Mouse (Mus musculus) liver, embryonic 16.5 days (tissue): ENCODE measurements at regions not wholly inside any gene's neighbourhood (a gene's known extent, or its start where the extent isn't known, plus 50 kb on each side); places are given as distances from the start of the nearest gene placed in this dataset.

Experiments used
- ATAC-seq: fragments of 200-750 bp; cut with Nextera tagmentation; 2 replicates; pipeline ENCODE4 v1.8.0; 2017; ENCODE audit warnings: low read depth, mild to moderate bottlenecking, moderate number of reproducible peaks, moderate library complexity
- H3K27ac ChIP-seq: fragments of 300-500 bp; sonication (generic); 2 replicates; pipeline ENCODE4 v1.5.1; 2014; ENCODE audit warnings: mild to moderate bottlenecking, low read length
- H3K27me3 ChIP-seq: fragments of 300-500 bp; sonication (generic); 2 replicates; pipeline ENCODE4 v1.6.1; 2014; ENCODE audit warnings: low read depth, low read length, mixed read lengths; ENCODE audit not compliant: control insufficient read depth, insufficient read depth
- H3K36me3 ChIP-seq: fragments of 300-500 bp; sonication (generic); 2 replicates; pipeline ENCODE4 v1.6.1; 2014; ENCODE audit warnings: mild to moderate bottlenecking; ENCODE audit not compliant: control insufficient read depth, insufficient read depth
- H3K4me1 ChIP-seq: fragments of 300-500 bp; sonication (generic); 2 replicates; pipeline ENCODE4 v1.6.1; 2014; ENCODE audit warnings: low read depth, low read length, mixed read lengths; ENCODE audit not compliant: control insufficient read depth
- H3K4me2 ChIP-seq: fragments of 300-500 bp; sonication (generic); 2 replicates; pipeline ENCODE4 v1.6.1; 2014; ENCODE audit warnings: low read depth, low read length, mixed read lengths
- H3K4me3 ChIP-seq: fragments of 300-500 bp; sonication (generic); 2 replicates; pipeline ENCODE4 v1.5.1; 2014; ENCODE audit warnings: low read depth, mild to moderate bottlenecking, low read length
- H3K9ac ChIP-seq: fragments of 300-500 bp; sonication (generic); 2 replicates; pipeline ENCODE4 v1.6.1; 2014; ENCODE audit warnings: low read depth, low read length
- H3K9me3 ChIP-seq: fragments of 300-500 bp; sonication (generic); replicated peaks from 2 replicates; pipeline ENCODE4 v1.6.1; 2016; ENCODE audit warnings: low read length; ENCODE audit not compliant: control insufficient read depth
- WGBS: fragments of 180-500 bp; shearing (Covaris S2); extraction: QIAGEN DNeasy Blood & Tissue Kit; methylation state at CpG from one replicate; pipeline ENCODE4 v1.1.7; 2014; ENCODE audit not compliant: insufficient replicate concordance; 5-methylcytosine and 5-hydroxymethylcytosine counted together

GRCm38 (mm10) chr4:98206245-98206970, 176.7 kb downstream of the Tm2d1 start:
- Histone ChIP-seq H3K4me2 (no peak overlapping the region), H3K9me3 (no peaks in the 10 kb centered on the region), H3K27ac (no peak overlapping the region), H3K9ac (no peak overlapping the region), H3K4me3 (no peak overlapping the region), H3K4me1 (no peaks in the 10 kb centered on the region), H3K36me3 (no peaks in the 10 kb centered on the region), H3K27me3 (no peaks in the 10 kb centered on the region)
- WGBS, result 28% methylated on average over 6 of the region's 6 CpGs
- no peak for ATAC-seq

GRCm38 (mm10) chr4:98203129-98203528, 180.0 kb downstream of the Tm2d1 start:
- H3K27ac ChIP-seq, result no peak overlapping the region
- no peaks in the 10 kb centered on the region for H3K9me3 ChIP-seq
- WGBS, result 75% methylated on average over 3 of the region's 3 CpGs
- no peak overlapping the region for H3K4me2 ChIP-seq
- no peaks in the 10 kb centered on the region for H3K27me3 ChIP-seq
- no peak for ATAC-seq
- no peak overlapping the region for H3K9ac ChIP-seq
- peaks cover 2% of the 10 kb centered on the region; the same call in 1 of the 2 replicates for H3K4me1 ChIP-seq
- no peak overlapping the region for H3K4me3 ChIP-seq
- H3K36me3 ChIP-seq, result no peaks in the 10 kb centered on the region

DNA sequence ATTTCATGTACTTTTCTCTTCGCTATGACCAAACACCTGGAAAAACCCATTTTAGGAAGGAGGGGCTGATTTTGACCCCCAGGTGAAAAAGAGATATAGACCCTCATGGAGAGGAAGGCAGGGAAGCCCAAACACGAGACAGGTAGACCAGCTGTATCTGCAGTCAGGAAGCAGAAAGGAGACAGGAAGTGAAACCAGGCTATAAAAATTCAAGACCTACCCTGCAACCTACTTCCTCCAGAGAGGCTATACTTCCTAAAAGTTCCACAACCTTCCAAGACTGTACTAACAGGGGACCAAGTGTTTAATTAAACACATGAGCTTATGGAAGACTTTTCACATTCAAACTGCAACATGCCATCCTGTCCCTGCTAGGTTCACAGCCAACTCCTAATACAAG, 180.9 kb downstream of the Tm2d1 start:
- Histone ChIP-seq H3K9me3 (no peaks in the 10 kb centered on the region), H3K4me3 (no peak overlapping the region), H3K27me3 (no peaks in the 10 kb centered on the region), H3K27ac (no peak overlapping the region), H3K36me3 (no peaks in the 10 kb centered on the region), H3K9ac (no peak overlapping the region), H3K4me2 (no peak overlapping the region), H3K4me1 (peaks cover 2% of the 10 kb centered on the region; the same call in 1 of the 2 replicates)
- ATAC-seq, result no peak
- 54% methylated on average over 2 of the region's 2 CpGs for WGBS

GRCm38 (mm10) chr4:98201102-98201501, 182.0 kb downstream of the Tm2d1 start:
- no peak overlapping the region for H3K27ac ChIP-seq
- no peaks in the 10 kb centered on the region for H3K36me3 ChIP-seq
- no peak overlapping the region for H3K4me2 ChIP-seq
- 68% methylated on average over 3 of the region's 3 CpGs for WGBS
- ATAC-seq, result peak; percentile 27; the same call in 1 of the 2 replicates
- H3K4me3 ChIP-seq, result no peak overlapping the region
- no peak overlapping the region for H3K9ac ChIP-seq
- H3K27me3 ChIP-seq, result no peaks in the 10 kb centered on the region
- H3K4me1 ChIP-seq, result peaks cover 2% of the 10 kb centered on the region; the same call in 1 of the 2 replicates
- H3K9me3 ChIP-seq, result no peaks in the 10 kb centered on the region

DNA sequence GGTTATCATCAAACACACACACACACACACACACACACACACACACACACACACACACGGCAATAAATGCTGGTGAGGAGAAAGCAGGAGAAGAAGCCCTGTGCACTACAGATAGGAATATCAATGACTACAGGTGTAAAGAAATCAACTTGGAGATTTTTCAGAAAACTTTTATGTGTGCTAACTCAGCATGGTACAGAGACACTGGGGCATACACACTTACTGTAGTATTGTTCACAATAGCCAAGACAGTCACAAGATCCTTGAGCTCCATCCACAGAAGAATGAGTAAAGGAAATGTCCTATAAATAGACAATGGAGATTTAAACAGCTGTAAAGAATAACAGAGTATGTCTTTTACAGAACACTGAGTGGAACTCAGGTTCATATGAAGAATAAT, 182.4 kb downstream of the Tm2d1 start:
- no peaks in the 10 kb centered on the region for H3K36me3 ChIP-seq
- peak; percentile 45 for ATAC-seq
- H3K4me3 ChIP-seq, result no peak overlapping the region

GRCm38 (mm10) chr4:98190318-98190717, 192.8 kb downstream of the Tm2d1 start:
- H3K27me3 ChIP-seq, result no peaks in the 10 kb centered on the region
- no peak overlapping the region for H3K4me3 ChIP-seq
- peaks cover 32% of the 10 kb centered on the region for H3K4me1 ChIP-seq
- 48% methylated on average over 3 of the region's 3 CpGs for WGBS
- H3K4me2 ChIP-seq, result peak overlapping the region; percentile 47
- no peak for ATAC-seq
- no peaks in the 10 kb centered on the region for H3K9me3 ChIP-seq
- H3K27ac ChIP-seq, result peak overlapping the region; percentile 66; the same call in 1 of the 2 replicates
- H3K9ac ChIP-seq, result no peak overlapping the region
- no peaks in the 10 kb centered on the region for H3K36me3 ChIP-seq

More for the DNA sequence above, 182.4 kb downstream of the Tm2d1 start:
- Histone ChIP-seq H3K9me3 (no peaks in the 10 kb centered on the region), H3K27me3 (no peaks in the 10 kb centered on the region), H3K4me2 (no peak overlapping the region), H3K4me1 (peaks cover 2% of the 10 kb centered on the region; the same call in 1 of the 2 replicates), H3K9ac (no peak overlapping the region), H3K27ac (no peak overlapping the region)
- WGBS, result 15% methylated on average over 1 of the region's 1 CpGs

GRCm38 (mm10) chr4:98189894-98190293, 193.2 kb downstream of the Tm2d1 start:
- H3K4me1 ChIP-seq, result peaks cover 32% of the 10 kb centered on the region
- H3K4me2 ChIP-seq, result peak overlapping the region; percentile 47
- H3K4me3 ChIP-seq, result no peak overlapping the region
- peak; percentile 89 for ATAC-seq
- H3K27me3 ChIP-seq, result no peaks in the 10 kb centered on the region
- peak overlapping the region; percentile 76 for H3K27ac ChIP-seq
- H3K9ac ChIP-seq, result peak overlapping the region; percentile 40
- no peaks in the 10 kb centered on the region for H3K36me3 ChIP-seq
- WGBS, result 16% methylated on average over 1 of the region's 1 CpGs
- no peaks in the 10 kb centered on the region for H3K9me3 ChIP-seq

- no peaks in the 10 kb centered on the region for H3K9me3 ChIP-seq
- H3K4me1 ChIP-seq, result peaks cover 32% of the 10 kb centered on the region
- H3K27me3 ChIP-seq, result no peaks in the 10 kb centered on the region
- no peak overlapping the region for H3K4me2 ChIP-seq
- peak overlapping the region; percentile 4; the same call in 1 of the 2 replicates for H3K27ac ChIP-seq
- H3K4me3 ChIP-seq, result no peak overlapping the region
- no peak for ATAC-seq
- no peaks in the 10 kb centered on the region for H3K36me3 ChIP-seq
- WGBS, result 66% methylated on average over 7 of the region's 7 CpGs
- H3K9ac ChIP-seq, result no peak overlapping the region
These were observed 194.2 kb downstream of the Tm2d1 start for GRCm38 (mm10) chr4:98188944-98189343.

GRCm38 (mm10) chr4:98187038-98187437, 196.1 kb downstream of the Tm2d1 start:
- peak; percentile 88 for ATAC-seq
- H3K36me3 ChIP-seq, result no peaks in the 10 kb centered on the region
- H3K4me3 ChIP-seq, result no peak overlapping the region
- WGBS, result 35% methylated on average over 2 of the region's 2 CpGs
- H3K9me3 ChIP-seq, result no peaks in the 10 kb centered on the region
- peak overlapping the region; percentile 15; the same call in 1 of the 2 replicates for H3K4me2 ChIP-seq
- no peaks in the 10 kb centered on the region for H3K27me3 ChIP-seq
- H3K9ac ChIP-seq, result no peak overlapping the region
- H3K27ac ChIP-seq, result peak overlapping the region; percentile 35; the same call in 1 of the 2 replicates
- H3K4me1 ChIP-seq, result peaks cover 32% of the 10 kb centered on the region
